Mouse (Mus musculus): ENCODE results near the gene Exph5. TPM values are rescaled to one million over a fixed set of nuclear protein-coding genes. Genes with fewer than 3 reads are reported as not detected.

Gene Exph5
- polyA plus RNA-seq, 1 experiment from 2014 or later = 0.08 TPM

DNA sequence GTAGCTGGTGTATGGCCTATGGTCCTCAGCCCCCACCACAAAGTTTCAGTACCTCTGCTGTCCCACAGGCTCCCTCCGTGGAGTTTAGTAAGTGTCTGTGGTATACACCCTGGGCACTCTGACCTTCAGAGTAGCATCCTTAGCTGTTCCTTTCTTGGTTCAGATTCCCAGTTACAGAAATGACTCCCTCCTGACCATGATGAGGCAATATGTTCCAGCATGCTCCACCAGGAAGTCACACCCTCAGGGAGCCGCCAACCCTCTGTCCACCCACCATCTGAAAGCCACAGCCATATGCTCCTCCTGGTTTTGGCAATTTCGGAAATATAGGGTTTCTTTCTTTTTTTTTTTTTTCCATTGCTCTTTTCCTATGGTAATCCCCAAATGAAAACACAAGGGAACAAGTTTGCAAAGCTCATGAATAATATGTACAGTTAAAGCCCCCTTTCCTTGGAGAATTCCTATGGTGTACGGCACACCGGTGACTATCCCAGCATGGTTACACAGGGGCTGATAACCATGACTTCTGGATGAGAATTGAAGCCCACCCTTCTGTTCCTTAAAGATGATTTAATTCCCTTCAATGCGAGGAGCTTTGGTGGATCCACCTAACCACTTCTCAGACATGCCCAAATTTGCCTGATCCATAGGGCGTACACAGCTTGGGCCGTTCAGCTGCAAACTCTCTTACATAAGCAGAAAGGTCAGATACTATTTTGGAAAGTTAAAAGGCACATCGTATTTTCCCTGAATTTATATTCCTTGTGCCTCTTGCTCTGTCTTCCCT lies 43.4 kb downstream of the Exph5 start:
- Histone ChIP-seq H3K36me3 (no peaks in the 10 kb centered on the region), H3K4me1 (replicated peaks) (peaks cover 10% of the 10 kb centered on the region), H3K27me3 (peaks cover 17% of the 10 kb centered on the region), H3K27ac (replicated peaks) (no peak overlapping the region), H3K9me3 (no peaks in the 10 kb centered on the region), H3K4me3 (no peak overlapping the region), H3K9ac (no peak overlapping the region), H3K4me2 (no peak overlapping the region)
- no peak for ATAC-seq (ENCODE audit: low read depth)
- 87% methylated on average over 9 of the region's 9 CpGs for WGBS

DNA sequence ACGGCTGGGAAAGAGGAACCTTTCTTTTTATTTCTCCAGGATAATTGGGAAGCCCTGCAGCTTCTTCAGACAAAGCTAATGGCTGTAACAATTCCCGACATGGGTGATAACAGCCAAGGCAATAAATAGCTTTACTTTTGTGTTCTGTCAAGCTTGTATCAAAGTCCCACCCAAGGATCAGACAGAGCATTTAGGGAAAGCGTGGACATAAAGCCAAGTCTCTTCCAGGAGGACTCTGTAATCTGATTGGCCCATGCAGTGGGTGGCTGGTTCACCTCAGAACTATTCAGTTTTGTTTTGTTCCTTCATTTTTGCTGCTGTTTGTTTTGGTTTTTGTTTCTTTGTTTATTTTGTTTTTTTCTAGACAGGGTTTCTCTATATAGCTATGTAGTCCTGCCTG lies 44.3 kb downstream of the Exph5 start:
- no peaks in the 10 kb centered on the region for H3K36me3 ChIP-seq
- H3K4me3 ChIP-seq = no peak overlapping the region
- H3K27me3 ChIP-seq = peaks cover 12% of the 10 kb centered on the region
- peaks cover 6% of the 10 kb centered on the region for H3K4me1 ChIP-seq (replicated peaks)
- H3K4me2 ChIP-seq = no peak overlapping the region
- H3K9me3 ChIP-seq = 0 out of 2 replicates have a peak, but pooled peaks cover 5% of the 10 kb centered on the region
- no peak overlapping the region for H3K9ac ChIP-seq
- WGBS = 8% methylated on average over 3 of the region's 3 CpGs
- H3K27ac ChIP-seq (replicated peaks) = no peak overlapping the region
- ATAC-seq (ENCODE audit: low read depth) = no peak

DNA sequence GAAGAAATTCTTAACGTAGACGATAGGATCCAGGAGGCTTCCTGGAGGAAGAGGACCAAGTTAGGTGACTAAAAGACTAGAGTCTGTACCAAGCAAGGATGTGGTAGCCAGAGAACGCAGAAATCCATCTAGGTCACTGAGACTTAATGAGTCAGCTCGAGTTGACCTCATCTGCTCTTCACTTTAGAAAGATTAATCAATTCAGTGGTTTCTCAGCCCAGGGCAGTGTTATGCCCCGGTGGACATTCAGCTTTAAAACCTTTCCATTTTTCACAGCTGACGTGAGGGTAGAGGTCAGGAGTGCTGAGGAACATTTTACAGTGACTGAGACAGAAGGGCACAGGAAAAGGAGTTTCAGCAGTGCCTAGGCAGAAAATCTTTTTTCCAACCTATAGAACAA lies 44.9 kb downstream of the Exph5 start:
- Histone ChIP-seq H3K9me3 (0 out of 2 replicates have a peak, but pooled peaks cover 8% of the 10 kb centered on the region), H3K4me3 (no peak overlapping the region), H3K27me3 (peaks cover 7% of the 10 kb centered on the region), H3K4me2 (no peak overlapping the region), H3K27ac (replicated peaks) (no peak overlapping the region), H3K4me1 (replicated peaks) (no peaks in the 10 kb centered on the region), H3K36me3 (no peaks in the 10 kb centered on the region), H3K9ac (no peak overlapping the region)
- ATAC-seq (ENCODE audit: low read depth) = no peak
- WGBS = 65% methylated on average over 6 of the region's 6 CpGs

DNA sequence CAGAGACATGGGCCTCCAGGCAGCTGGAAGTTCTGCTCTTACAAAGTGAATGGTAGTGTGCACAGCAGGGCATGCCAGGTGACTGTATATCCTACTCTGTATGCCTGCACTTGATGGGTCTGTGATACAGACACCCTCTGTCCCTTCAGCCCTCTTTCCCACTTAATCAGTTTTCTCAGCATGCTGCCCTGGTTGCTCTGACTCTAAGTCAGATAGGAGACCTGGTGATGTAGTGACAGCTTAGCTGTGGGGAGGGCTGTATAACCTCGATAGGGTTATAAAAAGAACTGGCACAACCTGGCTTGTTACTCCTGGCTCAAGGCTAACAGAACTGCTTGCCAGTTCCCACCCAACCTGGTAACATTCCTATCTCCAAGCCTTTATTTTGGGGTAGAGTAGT lies 47.7 kb downstream of the Exph5 start:
- no peak for ATAC-seq (ENCODE audit: low read depth)
- H3K9ac ChIP-seq = no peak overlapping the region
- H3K27me3 ChIP-seq = no peaks in the 10 kb centered on the region
- no peaks in the 10 kb centered on the region for H3K36me3 ChIP-seq
- 64% methylated on average over 1 of the region's 1 CpGs for WGBS
- no peak overlapping the region for H3K4me3 ChIP-seq
- H3K4me2 ChIP-seq = no peak overlapping the region
- no peaks in the 10 kb centered on the region for H3K4me1 ChIP-seq (replicated peaks)
- H3K27ac ChIP-seq (replicated peaks) = no peak overlapping the region
- H3K9me3 ChIP-seq = 0 out of 2 replicates have a peak, but pooled peaks cover 8% of the 10 kb centered on the region

DNA sequence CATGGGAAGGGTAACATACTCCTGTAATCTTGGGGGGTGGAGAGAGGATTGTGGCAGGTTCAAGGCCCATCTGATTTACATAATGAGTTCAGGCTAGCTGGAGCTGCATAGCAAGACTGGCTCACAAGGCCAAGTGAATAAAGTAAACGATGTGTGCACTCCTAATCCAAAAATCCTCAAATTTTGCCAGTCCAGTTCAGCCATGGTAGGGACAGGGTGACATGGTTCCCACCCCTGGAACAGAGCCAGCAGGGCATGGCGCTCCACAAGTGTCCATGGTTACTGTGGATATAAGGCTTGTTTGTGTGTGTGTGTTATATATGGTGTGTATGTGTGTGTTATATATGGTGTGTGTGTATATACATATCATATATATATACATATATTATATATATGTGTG lies 48.9 kb downstream of the Exph5 start:
- no peaks in the 10 kb centered on the region for H3K36me3 ChIP-seq
- H3K4me1 ChIP-seq (replicated peaks) = no peaks in the 10 kb centered on the region
- no peak for ATAC-seq (ENCODE audit: low read depth)
- no peaks in the 10 kb centered on the region for H3K27me3 ChIP-seq
- WGBS = 89% methylated on average over 2 of the region's 2 CpGs
- no peak overlapping the region for H3K9ac ChIP-seq
- no peak overlapping the region for H3K27ac ChIP-seq (replicated peaks)
- 0 out of 2 replicates have a peak, but pooled peaks cover 8% of the 10 kb centered on the region for H3K9me3 ChIP-seq
- no peak overlapping the region for H3K4me2 ChIP-seq
- H3K4me3 ChIP-seq = no peak overlapping the region

DNA sequence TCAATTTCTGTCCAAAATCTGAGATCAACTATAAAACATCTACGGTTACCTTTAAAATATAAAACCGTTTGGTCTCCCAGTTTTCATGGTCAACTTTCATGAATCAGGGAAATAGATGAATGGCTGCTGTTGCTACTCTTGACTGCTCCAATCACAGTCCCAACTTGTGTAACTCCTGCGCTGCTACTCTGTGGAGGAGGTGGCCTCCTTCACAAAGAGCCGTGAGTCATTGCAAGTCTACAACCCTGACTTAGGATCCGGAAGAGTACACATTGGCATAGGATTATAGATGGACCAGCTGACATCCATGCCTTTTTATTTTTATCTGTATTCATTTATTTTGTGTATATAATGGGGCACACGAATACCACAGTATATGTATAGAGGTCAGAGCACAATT lies 50.4 kb downstream of the Exph5 start:
- Histone ChIP-seq H3K27ac (replicated peaks) (no peak overlapping the region), H3K27me3 (no peaks in the 10 kb centered on the region), H3K4me1 (replicated peaks) (no peaks in the 10 kb centered on the region), H3K4me2 (no peak overlapping the region), H3K9ac (no peak overlapping the region), H3K36me3 (no peaks in the 10 kb centered on the region), H3K4me3 (no peak overlapping the region), H3K9me3 (0 out of 2 replicates have a peak, but pooled peaks cover 8% of the 10 kb centered on the region)
- 92% methylated on average over 6 of the region's 6 CpGs for WGBS
- ATAC-seq (ENCODE audit: low read depth) = no peak

DNA sequence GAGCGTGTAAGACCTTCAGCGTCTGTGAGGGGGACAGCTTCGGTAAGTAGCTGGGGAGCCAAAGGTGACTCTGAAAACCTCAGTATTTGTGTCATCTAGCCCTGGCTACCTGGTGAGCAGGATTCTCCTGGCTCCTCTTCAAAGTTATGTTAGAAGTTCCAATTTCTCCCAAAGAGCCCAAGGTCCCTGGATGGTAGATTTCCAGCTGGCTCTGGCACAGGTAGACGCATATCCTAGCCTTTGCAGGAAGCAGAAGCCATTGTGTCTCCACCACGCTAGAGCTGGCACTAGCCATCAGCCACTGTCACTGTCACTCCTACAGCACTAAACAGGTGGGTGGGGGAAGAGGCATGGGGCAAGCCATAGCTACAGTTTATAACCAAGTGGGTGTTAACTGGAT lies 51.7 kb downstream of the Exph5 start:
- no peak overlapping the region for H3K4me2 ChIP-seq

DNA sequence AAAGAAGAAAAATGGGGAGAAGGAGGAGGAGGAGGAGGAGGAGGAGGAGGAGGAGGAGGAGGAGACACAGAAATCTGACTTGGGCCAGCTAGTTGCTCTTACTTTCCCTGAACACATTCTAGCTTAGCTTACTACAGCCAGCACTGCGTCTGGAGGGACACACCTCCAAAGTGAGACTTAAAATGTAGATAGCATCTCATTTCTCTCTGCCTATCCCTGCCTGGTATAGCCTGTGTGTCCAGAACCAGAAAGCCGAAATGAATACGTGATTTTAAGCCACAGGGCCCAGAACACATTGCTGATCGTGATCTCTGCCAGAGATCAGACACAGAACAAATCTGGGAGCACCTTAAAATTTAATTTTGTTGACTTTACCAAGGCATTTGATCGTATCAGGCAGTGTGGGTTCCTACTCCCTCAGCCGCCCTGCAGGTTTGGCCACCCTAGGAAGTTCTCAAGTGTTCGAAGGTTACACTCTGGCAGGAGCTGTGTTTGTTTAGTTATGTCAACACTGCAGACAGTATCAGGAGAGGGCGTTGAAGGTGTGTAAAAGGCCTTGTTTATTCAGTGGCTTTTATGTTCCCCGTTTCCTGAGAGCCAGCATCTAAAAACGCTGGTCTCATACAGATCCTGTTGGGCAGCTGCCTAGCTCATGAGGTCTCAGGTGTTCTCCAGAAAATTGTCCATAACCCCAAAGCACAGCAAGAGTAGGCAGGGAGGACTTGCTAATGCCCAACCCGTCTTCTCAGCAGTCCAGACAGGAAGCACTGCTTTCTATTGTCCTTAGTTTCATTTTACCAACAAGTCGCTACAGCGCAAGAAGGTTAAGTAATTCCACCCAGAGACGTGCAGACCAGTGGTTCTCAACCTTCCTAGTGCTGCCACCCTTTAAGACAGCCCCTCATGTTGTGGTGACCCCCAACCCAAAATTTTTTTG lies 55.0 kb downstream of the Exph5 start:
- 71% methylated on average over 14 of the region's 14 CpGs for WGBS
- Histone ChIP-seq H3K27ac (replicated peaks) (no peak overlapping the region), H3K4me1 (replicated peaks) (no peaks in the 10 kb centered on the region), H3K27me3 (no peaks in the 10 kb centered on the region), H3K9ac (no peak overlapping the region), H3K4me2 (no peak overlapping the region), H3K36me3 (no peaks in the 10 kb centered on the region), H3K4me3 (no peak overlapping the region), H3K9me3 (no peaks in the 10 kb centered on the region)
- ATAC-seq (ENCODE audit: low read depth) = no peak

More for the DNA sequence above, 51.7 kb downstream of the Exph5 start:
- Histone ChIP-seq H3K27ac (replicated peaks) (no peak overlapping the region), H3K36me3 (no peaks in the 10 kb centered on the region), H3K9me3 (0 out of 2 replicates have a peak, but pooled peaks cover 8% of the 10 kb centered on the region), H3K4me1 (replicated peaks) (no peaks in the 10 kb centered on the region), H3K27me3 (no peaks in the 10 kb centered on the region), H3K4me3 (no peak overlapping the region), H3K9ac (no peak overlapping the region)
- ATAC-seq (ENCODE audit: low read depth) = no peak
- 89% methylated on average over 5 of the region's 5 CpGs for WGBS

DNA sequence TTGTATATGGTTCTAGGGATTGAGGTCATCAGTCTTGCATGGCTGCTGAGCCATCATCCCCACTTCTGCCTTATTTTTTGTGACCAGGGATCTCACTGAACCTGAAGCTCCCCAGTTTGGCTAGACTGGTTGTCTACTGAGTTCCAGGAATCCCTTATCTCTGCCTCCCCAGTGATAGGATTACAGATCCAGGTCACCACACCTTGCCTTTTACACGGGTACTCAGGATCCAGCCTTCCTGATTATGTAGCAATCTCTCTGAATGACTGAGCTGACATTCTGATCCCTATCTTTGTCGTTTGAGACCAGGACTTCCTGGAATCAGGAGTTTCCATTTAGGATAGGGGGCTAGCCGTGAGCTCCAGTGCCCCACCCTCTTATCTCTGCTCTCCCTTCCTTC lies 69.9 kb downstream of the Exph5 start:
- WGBS = 82% methylated on average over 3 of the region's 3 CpGs
- no peaks in the 10 kb centered on the region for H3K4me1 ChIP-seq (replicated peaks)
- H3K9ac ChIP-seq = no peak overlapping the region
- H3K36me3 ChIP-seq = no peaks in the 10 kb centered on the region
- H3K27ac ChIP-seq (replicated peaks) = no peak overlapping the region
- H3K4me3 ChIP-seq = no peak overlapping the region
- no peaks in the 10 kb centered on the region for H3K9me3 ChIP-seq
- H3K27me3 ChIP-seq = no peaks in the 10 kb centered on the region
- ATAC-seq (ENCODE audit: low read depth) = no peak
- no peak overlapping the region for H3K4me2 ChIP-seq

DNA sequence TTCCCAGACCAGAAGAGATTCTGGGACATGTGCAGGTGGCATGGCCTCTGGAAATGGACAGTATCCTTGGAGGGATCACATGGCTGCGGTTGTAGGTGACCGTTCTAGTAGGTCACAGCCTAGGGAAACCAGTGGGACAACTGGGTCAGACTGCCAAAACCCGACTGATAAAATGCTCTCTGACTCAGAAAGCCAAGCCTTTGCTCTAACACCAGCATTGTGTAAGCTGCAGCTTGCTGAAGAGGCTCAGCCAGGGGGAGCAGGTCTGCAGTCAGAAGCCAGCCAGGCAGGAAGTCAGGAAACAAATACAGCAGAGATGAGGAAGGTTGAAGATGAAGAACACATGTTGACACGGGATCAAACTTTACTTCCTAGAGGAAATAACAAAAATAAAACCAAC lies 74.4 kb downstream of the Exph5 start:
- H3K27me3 ChIP-seq = no peaks in the 10 kb centered on the region
- no peak overlapping the region for H3K4me3 ChIP-seq
- H3K9ac ChIP-seq = no peak overlapping the region
- H3K36me3 ChIP-seq = no peaks in the 10 kb centered on the region
- H3K4me1 ChIP-seq (replicated peaks) = no peaks in the 10 kb centered on the region
- no peak for ATAC-seq (ENCODE audit: low read depth)
- H3K4me2 ChIP-seq = no peak overlapping the region
- no peak overlapping the region for H3K27ac ChIP-seq (replicated peaks)
- no peaks in the 10 kb centered on the region for H3K9me3 ChIP-seq
- WGBS = 84% methylated on average over 4 of the region's 4 CpGs

DNA sequence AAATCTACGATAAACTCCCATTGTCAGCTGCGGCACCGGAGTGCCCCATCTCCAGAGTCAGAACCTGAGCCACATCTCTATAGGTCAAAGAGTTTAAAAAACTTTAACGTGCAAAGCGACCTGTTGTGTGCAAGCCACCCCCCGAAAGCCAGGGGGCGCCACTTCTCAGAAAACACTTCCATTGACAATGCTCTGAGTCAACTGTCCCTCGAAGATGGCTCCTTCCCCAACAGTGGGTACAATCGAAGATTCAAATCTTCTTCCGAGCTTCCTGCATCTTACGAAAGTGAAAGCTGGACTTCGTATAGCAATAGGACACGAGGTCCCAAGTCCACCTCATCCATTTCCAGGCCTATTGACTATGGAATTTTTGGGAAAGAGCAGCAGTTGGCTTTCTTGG lies 75.3 kb downstream of the Exph5 start:
- no peak overlapping the region for H3K27ac ChIP-seq (replicated peaks)

DNA sequence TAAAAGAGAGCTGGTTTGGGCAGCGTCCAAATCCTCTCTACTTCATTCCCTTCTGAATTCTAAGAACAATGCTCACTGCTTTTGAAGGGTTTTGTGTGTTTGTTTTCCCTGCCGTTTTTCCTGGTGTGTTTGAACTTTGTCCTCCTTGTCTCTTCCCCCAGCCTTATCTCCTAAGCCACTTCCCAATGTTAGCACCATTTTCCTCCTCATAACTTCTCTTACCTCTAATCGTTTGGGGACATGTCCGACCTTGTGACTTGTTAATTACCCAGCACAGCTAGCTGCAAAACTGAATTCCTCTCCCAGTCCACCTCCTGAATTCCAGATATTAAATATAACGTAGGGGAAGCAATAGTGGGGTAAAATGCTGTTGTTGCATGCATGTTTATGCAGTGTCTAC lies 76.1 kb downstream of the Exph5 start:
- WGBS = 73% methylated on average over 5 of the region's 5 CpGs
- H3K36me3 ChIP-seq = no peaks in the 10 kb centered on the region

More for the DNA sequence above, 75.3 kb downstream of the Exph5 start:
- Histone ChIP-seq H3K4me3 (no peak overlapping the region), H3K4me1 (replicated peaks) (no peaks in the 10 kb centered on the region), H3K36me3 (no peaks in the 10 kb centered on the region), H3K9me3 (no peaks in the 10 kb centered on the region), H3K27me3 (no peaks in the 10 kb centered on the region), H3K9ac (no peak overlapping the region), H3K4me2 (no peak overlapping the region)
- no peak for ATAC-seq (ENCODE audit: low read depth)
- WGBS = 88% methylated on average over 13 of the region's 13 CpGs

More for the DNA sequence above, 76.1 kb downstream of the Exph5 start:
- Histone ChIP-seq H3K27me3 (no peaks in the 10 kb centered on the region), H3K27ac (replicated peaks) (no peak overlapping the region), H3K4me1 (replicated peaks) (no peaks in the 10 kb centered on the region), H3K4me2 (no peak overlapping the region), H3K9ac (no peak overlapping the region), H3K9me3 (no peaks in the 10 kb centered on the region), H3K4me3 (no peak overlapping the region)
- ATAC-seq (ENCODE audit: low read depth) = no peak

All from neural tube, embryonic 13.5 days (tissue).